ENCODE assay signal across 24 mouse cellular contexts in genomic region chr9:90871636-90872035, GRCm38 (mm10).
DNase-seq lines count a peak whose midpoint lies in the region; ATAC-seq lines count a peak whose summit lies in the region.
"Had no signal": no experiment of that assay in that cellular context is flagged by ENCODE, and none has a peak within 500 bp of the region (broad histone marks: within the 10 kb centered on the region; RNA-seq: fewer than 3 reads in every experiment).

No protein-coding gene starts in this region.

- H3K27me3 ChIP-seq in forebrain, embryonic 14.5 days (replicated peaks; ENCODE audit: control insufficient read depth, insufficient read depth, low read length): no peaks in the 10 kb centered on the region
- H3K27me3 ChIP-seq in forebrain, embryonic 15.5 days: no peaks in the 10 kb centered on the region
- no peaks in the 10 kb centered on the region for H3K27me3 ChIP-seq in midbrain, embryonic 11.5 days (ENCODE audit: control insufficient read depth, insufficient read depth, low read length)
- no peaks in the 10 kb centered on the region for H3K27me3 ChIP-seq in midbrain, embryonic 10.5 days (ENCODE audit: low read depth, poor library complexity, severe bottlenecking)
- H3K27me3 ChIP-seq: embryonic facial prominence, embryonic 13.5 days; embryonic facial prominence, embryonic 15.5 days; forebrain, embryonic 12.5 days; Patski had no signal

- no peak overlapping the region for H3K4me3 ChIP-seq in forebrain, embryonic 14.5 days (ENCODE audit: low read depth, low read length)
- H3K4me3 ChIP-seq in forebrain, embryonic 15.5 days: no peak overlapping the region
- no peak overlapping the region for H3K4me3 ChIP-seq in midbrain, embryonic 11.5 days (ENCODE audit: low read depth, low read length)
- no peak overlapping the region for H3K4me3 ChIP-seq in midbrain, embryonic 10.5 days
- H3K4me3 ChIP-seq: embryonic facial prominence, embryonic 13.5 days; embryonic facial prominence, embryonic 15.5 days; erythroblast, embryonic 14.5 days; forebrain, embryonic 10.5 days; forebrain, embryonic 12.5 days had no signal

- no peak overlapping the region for H3K4me2 ChIP-seq in forebrain, embryonic 14.5 days (ENCODE audit: low read length)
- no peak overlapping the region for H3K4me2 ChIP-seq in forebrain, embryonic 15.5 days (replicated peaks)
- no peak overlapping the region for H3K4me2 ChIP-seq in midbrain, embryonic 11.5 days
- H3K4me2 ChIP-seq: embryonic facial prominence, embryonic 13.5 days; embryonic facial prominence, embryonic 15.5 days; forebrain, embryonic 12.5 days had no signal

- no peaks in the 10 kb centered on the region for H3K36me3 ChIP-seq in forebrain, embryonic 14.5 days (ENCODE audit: control insufficient read depth, insufficient read depth, low read length)
- H3K36me3 ChIP-seq in forebrain, embryonic 15.5 days: no peaks in the 10 kb centered on the region
- H3K36me3 ChIP-seq in midbrain, embryonic 11.5 days (ENCODE audit: control insufficient read depth, insufficient read depth, low read length): no peaks in the 10 kb centered on the region
- H3K36me3 ChIP-seq in midbrain, embryonic 10.5 days: no peaks in the 10 kb centered on the region
- H3K36me3 ChIP-seq: embryonic facial prominence, embryonic 13.5 days; embryonic facial prominence, embryonic 15.5 days; forebrain, embryonic 10.5 days; forebrain, embryonic 12.5 days had no signal

- WGBS in forebrain, embryonic 14.5 days: 47% methylated on average over 5 of the region's 5 CpGs
- WGBS in forebrain, embryonic 15.5 days: 50% methylated on average over 5 of the region's 5 CpGs
- 58% methylated on average over 5 of the region's 5 CpGs for WGBS in midbrain, embryonic 11.5 days
- 61% methylated on average over 5 of the region's 5 CpGs for WGBS in midbrain, embryonic 10.5 days

- no peak overlapping the region for H3K9ac ChIP-seq in forebrain, embryonic 14.5 days (ENCODE audit: low read length)
- H3K9ac ChIP-seq in forebrain, embryonic 15.5 days (replicated peaks): no peak overlapping the region
- H3K9ac ChIP-seq in midbrain, embryonic 11.5 days (ENCODE audit: low read length): no peak overlapping the region
- H3K9ac ChIP-seq: embryonic facial prominence, embryonic 13.5 days; embryonic facial prominence, embryonic 15.5 days; forebrain, embryonic 12.5 days had no signal

- H3K4me1 ChIP-seq in forebrain, embryonic 14.5 days (ENCODE audit: control insufficient read depth, insufficient read depth, low read length): no peaks in the 10 kb centered on the region
- no peaks in the 10 kb centered on the region for H3K4me1 ChIP-seq in forebrain, embryonic 15.5 days
- no peaks in the 10 kb centered on the region for H3K4me1 ChIP-seq in midbrain, embryonic 11.5 days (ENCODE audit: control insufficient read depth, insufficient read depth, low read length)
- H3K4me1 ChIP-seq in midbrain, embryonic 10.5 days: no peaks in the 10 kb centered on the region
- H3K4me1 ChIP-seq: embryonic facial prominence, embryonic 13.5 days; embryonic facial prominence, embryonic 15.5 days; forebrain, embryonic 10.5 days; forebrain, embryonic 12.5 days had no signal

- peak; percentile 6 for DNase-seq in forebrain, embryonic 14.5 days (ENCODE audit: low spot score)
- peak; percentile 72 for DNase-seq in midbrain, embryonic 11.5 days (ENCODE audit: low spot score, missing footprints)
- DNase-seq in midbrain, embryonic 10.5 days (ENCODE audit: low spot score): no peak
- peak; percentile 11 for DNase-seq in brain, adult 2 months (ENCODE audit: low read depth, low spot score)
- DNase-seq in cerebellum, adult 11 months: no peak
- no peak for DNase-seq in spleen, postnatal 36 days (ENCODE audit: low spot score in 2 of 2)
- DNase-seq: adrenal gland, adult 8-10 months; adrenal gland, postnatal 14 days; adrenal gland, postnatal 36 days; cerebellum, adult 18-20 months; cerebellum, adult 8-10 months; cerebellum, adult 9-11 months; cerebellum, postnatal 14 days; cerebellum, postnatal 36 days; embryo, embryonic 11 days had no signal

- H3K9me3 ChIP-seq in forebrain, embryonic 14.5 days (replicated peaks; ENCODE audit: control insufficient read depth, low read length): no peaks in the 10 kb centered on the region
- no peaks in the 10 kb centered on the region for H3K9me3 ChIP-seq in forebrain, embryonic 15.5 days
- no peaks in the 10 kb centered on the region for H3K9me3 ChIP-seq in midbrain, embryonic 11.5 days (ENCODE audit: control insufficient read depth, low read length)
- no peaks in the 10 kb centered on the region for H3K9me3 ChIP-seq in midbrain, embryonic 10.5 days (replicated peaks)
- H3K9me3 ChIP-seq: embryonic facial prominence, embryonic 13.5 days; embryonic facial prominence, embryonic 15.5 days; forebrain, embryonic 10.5 days; forebrain, embryonic 12.5 days had no signal

- no peak overlapping the region for H3K27ac ChIP-seq in forebrain, embryonic 14.5 days (ENCODE audit: low read depth, low read length)
- no peak overlapping the region for H3K27ac ChIP-seq in forebrain, embryonic 15.5 days (replicated peaks)
- no peak overlapping the region for H3K27ac ChIP-seq in midbrain, embryonic 11.5 days (ENCODE audit: low read depth, low read length)
- no peak overlapping the region for H3K27ac ChIP-seq in midbrain, embryonic 10.5 days (replicated peaks)
- H3K27ac ChIP-seq: embryonic facial prominence, embryonic 13.5 days; embryonic facial prominence, embryonic 15.5 days; forebrain, embryonic 10.5 days; forebrain, embryonic 12.5 days had no signal

- no peak for ATAC-seq in forebrain, embryonic 14.5 days
- ATAC-seq in forebrain, embryonic 15.5 days (replicated peaks): no peak
- no peak for ATAC-seq in midbrain, embryonic 11.5 days (ENCODE audit: low FRiP score)
- ATAC-seq: activated CD4-positive, CD25-positive, alpha-beta regulatory T cell, adult 4 months; forebrain, embryonic 16.5 days; Patski had no signal

Comparison
In these comparisons a context has a peak if more than half of its experiments do, and no peak if none do; other contexts are left out.
1. DNase-seq: peak in forebrain, embryonic 14.5 days (single experiment), midbrain, embryonic 11.5 days (single experiment) and brain, adult 2 months (single experiment); none in midbrain, embryonic 10.5 days (single experiment), cerebellum, adult 11 months (single experiment) and spleen, postnatal 36 days (0 of 2).